Mouse (Mus musculus): ENCODE measurements around the gene Kcne2.

The Kcne2 gene

DNA sequence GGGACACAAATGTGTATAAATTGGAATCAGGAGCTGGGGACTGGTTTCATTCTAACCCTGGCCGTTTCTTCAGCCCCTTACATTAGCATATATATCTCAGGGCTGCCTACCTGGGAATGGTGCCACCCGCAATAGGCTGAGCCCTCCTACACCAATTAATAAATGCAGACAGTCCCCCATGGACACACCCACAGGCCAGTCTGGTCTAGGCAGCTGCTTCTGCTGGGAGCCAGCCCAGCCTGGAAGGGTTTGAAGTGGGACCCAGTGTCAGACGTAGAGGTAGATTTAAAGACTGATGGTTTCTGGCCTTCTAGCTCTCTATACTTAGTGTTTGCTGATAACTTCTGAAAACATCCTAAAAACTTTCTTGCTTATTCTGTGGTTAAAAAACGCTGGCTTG is 16.9 kb downstream of the Kcne2 start:
- no peak for DNase-seq (ENCODE audit: low read depth, low spot score)

GRCm38 (mm10) chr16:92313953-92314741 is 22.0 kb downstream of the Kcne2 start:
- peak; percentile 42 for DNase-seq (ENCODE audit: low read depth, low spot score)

- no peak for DNase-seq (ENCODE audit: low read depth, low spot score)
Observed at GRCm38 (mm10) chr16:92316049-92316738, 24.0 kb downstream of the Kcne2 start.

GRCm38 (mm10) chr16:92319353-92320109 is 27.3 kb downstream of the Kcne2 start:
- DNase-seq (ENCODE audit: low read depth, low spot score) = no peak

GRCm38 (mm10) chr16:92320361-92320760 is 28.2 kb downstream of the Kcne2 start:
- no peak for DNase-seq (ENCODE audit: low read depth, low spot score)

- no peak for DNase-seq (ENCODE audit: low read depth, low spot score)
Observed at GRCm38 (mm10) chr16:92321341-92321740, 29.2 kb downstream of the Kcne2 start, which contains the start of gene Fam243. Fam243 (minus strand) TSS chr16:92321441.

DNA sequence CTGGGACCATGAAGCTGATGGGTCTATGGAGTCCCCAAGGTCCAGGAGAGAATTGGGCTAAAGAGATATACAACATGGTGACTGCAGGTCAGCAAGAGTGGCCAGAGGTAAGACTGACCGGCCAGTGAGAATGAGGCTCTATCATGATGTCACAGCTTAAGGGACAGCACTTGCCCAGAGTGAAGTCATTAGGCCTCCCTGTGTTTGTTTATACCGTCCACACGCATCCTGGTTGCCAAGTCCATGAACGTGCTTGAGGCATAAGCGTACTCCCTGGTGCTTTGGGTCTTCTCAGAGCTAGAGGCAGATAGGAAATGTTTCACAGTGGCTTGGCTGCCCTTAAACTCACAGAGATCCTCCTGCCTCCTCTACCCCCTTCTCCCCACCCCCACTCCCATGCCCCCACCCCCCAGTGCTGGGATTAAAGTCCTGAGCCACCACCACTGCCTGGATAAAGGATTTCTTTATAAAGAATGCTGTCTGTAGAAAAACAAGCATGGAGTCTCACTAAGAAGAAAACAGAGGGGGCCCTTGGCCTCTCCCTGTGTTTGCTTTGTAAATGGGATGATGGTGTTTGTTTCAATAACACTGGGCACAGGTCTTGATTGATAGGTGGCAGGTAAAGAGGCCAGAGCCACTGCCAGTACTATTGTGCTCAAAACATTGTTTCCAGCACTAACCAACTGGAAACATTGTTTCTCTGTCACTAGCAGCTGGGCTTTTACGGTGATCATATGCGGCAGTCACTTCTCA is 32.3 kb downstream of the Kcne2 start:
- no peak for DNase-seq (ENCODE audit: low read depth, low spot score)

GRCm38 (mm10) chr16:92325062-92325406 is 32.8 kb downstream of the Kcne2 start:
- no peak for DNase-seq (ENCODE audit: low read depth, low spot score)

- no peak for DNase-seq (ENCODE audit: low read depth, low spot score)
Observed at GRCm38 (mm10) chr16:92327911-92328310, 35.7 kb downstream of the Kcne2 start.

DNA sequence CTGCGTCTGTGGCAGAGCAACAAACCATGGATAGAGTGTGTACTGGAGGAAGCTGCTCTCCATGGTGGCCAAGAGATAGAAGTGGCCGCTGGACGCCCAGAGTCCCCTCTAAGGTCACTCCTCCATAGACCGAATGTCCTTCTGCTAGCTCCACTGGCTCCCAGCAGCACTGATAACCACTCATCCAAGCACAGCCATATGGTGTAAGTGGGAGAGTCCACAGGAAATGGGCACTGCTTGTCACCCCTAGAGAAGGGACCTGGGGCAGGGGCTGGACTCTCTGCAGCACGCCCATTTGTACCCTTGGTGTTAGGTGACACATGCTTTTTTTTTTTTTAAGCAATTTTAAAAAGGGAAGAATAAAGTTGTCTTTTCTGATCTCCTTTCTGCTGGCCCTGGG is 38.8 kb downstream of the Kcne2 start:
- DNase-seq (ENCODE audit: low read depth, low spot score) = no peak

DNA sequence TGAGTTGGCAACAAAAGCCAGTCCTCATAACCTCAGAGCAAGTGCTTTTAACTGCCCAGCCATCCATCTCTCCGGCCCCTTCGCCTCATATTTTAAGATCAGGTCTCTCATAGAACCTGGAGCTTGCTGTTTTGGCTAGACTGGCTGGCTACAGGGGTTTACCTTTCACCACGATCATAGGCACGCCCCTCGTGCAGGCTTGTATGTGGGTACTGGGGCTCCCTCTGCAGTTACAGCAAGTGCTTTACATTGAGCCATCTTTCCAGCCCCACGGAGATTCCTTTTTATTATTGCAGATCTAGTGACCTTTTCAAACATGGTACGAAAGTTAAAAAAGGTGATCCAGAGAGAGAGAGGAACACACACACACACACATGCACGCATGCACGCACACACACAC is 42.4 kb downstream of the Kcne2 start:
- DNase-seq (ENCODE audit: low read depth, low spot score) = no peak

DNA sequence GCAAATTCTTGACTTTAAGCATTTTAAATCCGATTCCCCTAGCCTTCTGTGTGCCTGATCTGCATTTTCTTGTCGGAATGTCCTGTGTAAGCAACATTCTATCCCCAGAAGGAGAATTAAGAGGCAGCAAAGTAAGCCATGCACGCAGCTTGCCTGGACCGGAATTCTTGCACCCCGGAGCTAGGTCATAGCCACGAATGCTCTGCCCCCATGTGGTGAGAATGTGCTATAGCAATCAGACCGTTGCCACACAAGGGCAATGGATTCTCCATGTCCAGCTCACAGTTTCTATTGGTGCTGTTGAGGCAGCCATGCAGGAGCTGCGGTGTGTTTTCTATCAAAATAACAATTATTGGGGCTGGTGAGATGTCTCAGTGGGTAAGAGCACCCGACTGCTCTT is 44.1 kb downstream of the Kcne2 start:
- peak; percentile 80 for DNase-seq (ENCODE audit: low read depth, low spot score)

- peak; percentile 63 for DNase-seq (ENCODE audit: low read depth, low spot score)
Observed at GRCm38 (mm10) chr16:92340612-92341511, 48.7 kb downstream of the Kcne2 start.

DNA sequence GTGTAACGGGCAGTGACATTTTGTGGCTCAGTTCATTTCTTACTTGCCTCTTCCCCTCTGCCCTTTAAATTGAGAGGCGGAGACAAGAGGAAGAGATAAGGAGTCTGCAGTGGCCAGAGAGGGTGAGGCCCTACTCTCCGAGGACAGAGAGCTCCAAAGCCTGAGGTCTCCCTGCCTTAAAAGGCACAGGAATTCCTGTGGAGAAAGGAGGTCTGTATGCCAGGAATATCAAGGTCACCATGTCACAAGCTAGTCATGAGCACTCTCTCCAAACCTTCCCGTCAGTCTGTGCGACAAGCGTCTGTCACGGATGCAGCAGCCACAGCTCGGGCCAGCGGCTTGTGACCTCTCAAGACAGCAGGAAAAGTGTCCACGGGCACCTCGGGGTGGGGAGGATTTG is 53.0 kb downstream of the Kcne2 start:
- DNase-seq (ENCODE audit: low read depth, low spot score) = no peak

DNA sequence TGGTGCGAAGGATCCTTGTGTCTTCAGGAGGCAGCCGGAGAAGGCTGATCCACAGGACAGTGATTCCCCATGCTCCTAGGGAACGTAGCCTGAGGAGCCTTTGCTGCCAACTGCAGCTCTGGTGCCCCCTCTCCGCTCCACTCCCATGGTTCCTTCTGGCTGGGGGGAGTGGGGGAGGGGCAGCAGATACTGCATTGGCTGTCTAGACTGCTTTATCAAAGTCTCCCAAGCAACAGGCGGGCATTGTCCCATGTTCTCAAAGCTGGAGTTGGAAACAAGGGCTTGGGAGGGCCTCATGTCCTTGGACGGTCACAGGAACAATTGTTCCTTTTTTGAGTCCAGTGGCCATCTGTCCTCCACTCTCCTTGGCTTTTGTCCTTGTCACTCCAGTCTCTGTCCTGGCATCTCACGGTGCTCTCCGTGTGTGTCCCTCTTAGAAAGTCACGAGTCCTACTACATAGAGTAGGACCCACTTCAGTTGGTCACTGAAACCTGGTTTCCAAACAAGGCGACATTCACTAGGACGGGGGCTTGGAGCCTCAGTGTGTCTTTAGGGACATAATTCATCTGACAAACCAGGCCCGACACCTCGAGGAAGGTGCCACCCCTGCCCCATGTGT is 54.2 kb downstream of the Kcne2 start:
- no peak for DNase-seq (ENCODE audit: low read depth, low spot score)

Measured in embryo, embryonic 11.5 days (tissue).